Mouse (Mus musculus) intestine, embryonic 15.5 days (tissue): ENCODE data around the gene Ctnnd1. TPM values are rescaled to one million over a fixed set of nuclear protein-coding genes. Genes with fewer than 3 reads are reported as not detected.

Experiments used
- ATAC-seq: fragments of 200-750 bp; cut with Nextera tagmentation; 2 replicates; pipeline ENCODE4 v1.8.0; 2017; ENCODE audit warnings: moderate TSS enrichment, moderate library complexity
- H3K27ac ChIP-seq: fragments of 300-500 bp; sonication (generic); 2 replicates; pipeline ENCODE4 v1.5.1; 2015; ENCODE audit warnings: mild to moderate bottlenecking, inconsistent platforms
- H3K27me3 ChIP-seq: fragments of 300-500 bp; sonication (generic); replicated peaks from 2 replicates; pipeline ENCODE4 v1.6.1; 2015; ENCODE audit warnings: inconsistent platforms
- H3K36me3 ChIP-seq: fragments of 300-500 bp; sonication (generic); 2 replicates; pipeline ENCODE4 v1.6.1; 2015; ENCODE audit warnings: inconsistent platforms
- H3K4me1 ChIP-seq: fragments of 300-500 bp; sonication (generic); replicated peaks from 2 replicates; pipeline ENCODE4 v1.6.1; 2015; ENCODE audit warnings: inconsistent platforms
- H3K4me2 ChIP-seq: fragments of 300-500 bp; sonication (generic); replicated peaks from 2 replicates; pipeline ENCODE4 v1.6.1; 2015; ENCODE audit warnings: mild to moderate bottlenecking, inconsistent platforms
- H3K4me3 ChIP-seq: fragments of 300-500 bp; sonication (generic); replicated peaks from 2 replicates; pipeline ENCODE4 v1.5.1; 2015; ENCODE audit warnings: inconsistent platforms
- H3K9ac ChIP-seq: fragments of 300-500 bp; sonication (generic); 2 replicates; pipeline ENCODE4 v1.6.1; 2015; ENCODE audit warnings: inconsistent platforms
- H3K9me3 ChIP-seq: fragments of 300-500 bp; sonication (generic); 2 replicates; pipeline ENCODE4 v1.6.1; 2016; ENCODE audit warnings: inconsistent platforms
- WGBS: fragments of 180-500 bp; shearing (Covaris S2); methylation state at CpG from one replicate; pipeline ENCODE4 v1.1.7; 2015; 5-methylcytosine and 5-hydroxymethylcytosine counted together
- polyA plus RNA-seq: library from polyadenylated mRNA; unstranded; fragments of >200 nt; fragmentation: Nextera tagmentation; extraction: Ambion mirVana; gene quantifications from 2 replicates; pipeline ENCODE4 v1.2.1, GENCODE M21; 2015

Ctnnd1 gene
- polyA plus RNA-seq, 1 experiment from 2014 or later, result 64.4 TPM

DNA sequence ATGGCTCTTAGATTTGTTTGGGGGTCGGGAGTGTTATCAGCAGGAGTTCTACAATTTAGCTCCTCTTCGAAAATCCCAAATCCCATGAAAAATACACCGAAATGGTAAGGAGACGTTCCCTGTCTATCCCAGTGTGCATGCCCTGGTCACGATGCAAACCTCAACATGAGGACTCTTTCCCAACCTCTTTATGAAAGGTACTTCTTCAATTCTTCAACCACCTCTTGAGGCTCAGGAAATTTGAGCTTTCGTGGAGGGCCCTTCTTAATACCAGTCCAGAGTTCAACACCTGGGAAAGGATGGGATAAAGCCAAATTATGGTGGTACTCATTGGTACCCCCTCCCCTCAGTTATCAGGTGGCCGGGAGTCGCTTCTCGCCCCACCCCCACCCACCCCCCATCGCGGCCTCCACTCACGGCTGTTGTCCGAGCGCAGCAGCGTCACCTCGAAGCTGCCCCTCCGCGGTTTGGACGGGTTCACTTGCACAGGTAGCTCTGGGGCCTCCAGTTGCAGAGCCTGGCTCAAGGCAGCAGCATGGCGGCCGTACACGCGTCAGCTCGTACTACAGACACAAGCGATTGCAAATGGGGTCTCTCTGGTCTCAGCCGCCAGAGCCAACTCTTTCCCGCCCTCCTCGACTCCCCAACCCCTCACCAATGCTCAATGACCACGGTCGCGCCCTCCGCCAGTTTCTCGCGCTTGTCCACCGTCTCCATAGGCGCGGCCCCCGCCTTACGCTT lies 19.4 kb upstream of the Ctnnd1 start:
- ATAC-seq, result peak; percentile 84
- Histone ChIP-seq H3K4me2 (peak overlapping the region; percentile 57), H3K27ac (peak overlapping the region; percentile 93), H3K9me3 (no peaks in the 10 kb centered on the region), H3K4me1 (peaks cover 7% of the 10 kb centered on the region), H3K4me3 (peak overlapping the region; percentile 87), H3K36me3 (peaks cover 15% of the 10 kb centered on the region), H3K9ac (peak overlapping the region; percentile 89), H3K27me3 (no peaks in the 10 kb centered on the region)
- WGBS, result 3% methylated on average over 39 of the region's 39 CpGs

DNA sequence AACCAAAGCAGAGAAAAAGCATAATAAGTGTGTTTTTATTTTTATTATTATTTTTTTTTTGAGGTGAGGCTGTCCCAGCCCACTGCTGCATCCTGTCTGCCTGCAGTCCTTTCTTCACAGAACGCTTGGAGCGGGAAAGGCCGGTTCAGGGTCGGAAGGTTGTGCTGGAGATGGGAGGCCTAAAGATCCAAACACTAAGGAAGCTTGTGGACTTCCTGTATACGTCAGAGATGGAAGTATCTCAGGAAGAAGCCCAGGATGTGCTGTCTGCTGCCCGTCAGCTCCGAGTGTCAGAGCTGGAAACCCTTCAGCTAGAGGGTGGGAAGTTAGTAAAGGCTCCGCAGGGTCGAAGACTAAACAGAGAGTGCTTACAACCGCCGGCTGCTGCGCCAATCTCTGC lies 15.5 kb upstream of the Ctnnd1 start:
- Histone ChIP-seq H3K4me1 (peaks cover 6% of the 10 kb centered on the region), H3K4me2 (no peak overlapping the region), H3K27ac (no peak overlapping the region), H3K27me3 (no peaks in the 10 kb centered on the region), H3K9me3 (no peaks in the 10 kb centered on the region), H3K9ac (no peak overlapping the region), H3K4me3 (no peak overlapping the region), H3K36me3 (0 out of 2 replicates have a peak, but pooled peaks cover 3% of the 10 kb centered on the region)
- 52% methylated on average over 12 of the region's 12 CpGs for WGBS
- no peak for ATAC-seq

DNA sequence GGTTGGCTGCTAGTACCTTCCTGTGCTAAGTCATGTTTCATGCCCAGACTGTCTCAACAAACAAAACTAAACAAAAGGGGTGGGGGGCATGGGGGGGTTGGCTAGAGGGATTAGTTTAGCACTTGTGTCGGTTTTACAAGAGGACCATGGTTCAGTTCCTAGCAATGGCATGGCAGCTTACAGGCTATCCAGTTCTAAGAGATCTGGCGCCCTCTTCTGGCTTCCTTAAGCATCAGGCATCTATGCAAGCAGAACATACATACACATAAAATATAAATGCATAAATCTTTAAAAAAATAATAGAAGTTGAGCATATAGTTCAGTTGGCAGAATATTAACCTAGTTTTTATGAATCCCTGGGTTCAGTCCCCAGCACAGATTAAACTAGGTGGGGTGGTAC lies 12.3 kb upstream of the Ctnnd1 start:
- Histone ChIP-seq H3K27ac (no peak overlapping the region), H3K9me3 (no peaks in the 10 kb centered on the region), H3K36me3 (no peaks in the 10 kb centered on the region), H3K4me1 (no peaks in the 10 kb centered on the region), H3K9ac (no peak overlapping the region), H3K4me3 (no peak overlapping the region), H3K4me2 (no peak overlapping the region), H3K27me3 (no peaks in the 10 kb centered on the region)
- 35% methylated on average over 2 of the region's 2 CpGs for WGBS
- no peak for ATAC-seq

DNA sequence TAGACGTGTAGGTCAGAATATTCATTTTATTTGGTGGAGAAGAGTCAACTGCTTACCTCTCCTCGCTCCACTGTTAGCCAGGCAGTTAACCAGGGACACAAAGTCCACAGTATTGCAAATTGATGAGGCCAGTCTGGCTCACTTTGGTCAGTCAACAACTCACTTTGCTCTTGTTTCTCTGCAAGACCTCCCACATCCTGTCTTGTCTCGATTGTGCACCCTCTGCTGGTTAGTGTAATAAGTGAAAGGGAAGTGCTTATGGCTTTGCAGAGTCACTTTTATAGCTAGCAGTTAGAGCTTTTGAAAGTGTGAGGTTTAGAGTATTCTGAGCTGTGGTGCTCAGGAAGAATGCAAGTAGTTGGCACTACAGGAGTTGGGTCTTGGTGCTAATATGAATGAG lies 9.7 kb upstream of the Ctnnd1 start:
- WGBS, result 57% methylated on average over 3 of the region's 3 CpGs
- Histone ChIP-seq H3K4me1 (no peaks in the 10 kb centered on the region), H3K9me3 (no peaks in the 10 kb centered on the region), H3K27ac (no peak overlapping the region), H3K9ac (no peak overlapping the region), H3K4me3 (no peak overlapping the region), H3K4me2 (no peak overlapping the region), H3K36me3 (no peaks in the 10 kb centered on the region), H3K27me3 (no peaks in the 10 kb centered on the region)
- ATAC-seq, result peak; percentile 73

DNA sequence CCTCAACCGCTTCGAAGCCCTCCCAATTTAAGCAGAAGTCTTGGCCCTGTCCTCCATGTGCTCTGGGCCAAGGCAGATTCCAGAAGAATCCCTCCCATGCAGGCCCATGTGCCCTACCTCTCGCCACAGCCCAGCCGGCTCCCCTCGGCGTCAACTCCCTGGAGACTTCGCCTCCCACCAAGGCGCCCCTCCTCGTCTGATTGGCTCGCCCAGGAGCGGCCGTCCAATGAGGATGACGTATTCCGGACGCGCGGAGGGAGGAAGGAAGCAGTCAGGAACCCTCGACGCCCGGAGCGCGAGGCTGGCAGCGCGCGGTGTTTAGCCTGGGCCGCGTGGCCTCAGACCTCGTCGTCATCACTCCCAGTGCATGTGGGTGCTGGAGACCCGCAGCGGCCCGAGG lies 8.2 kb upstream of the Ctnnd1 start, which contains the start of gene Btbd18:
Gene Btbd18 (plus strand): TSS at position 274 of the 400 bp plus-strand sequence.
- Histone ChIP-seq H3K27me3 (no peaks in the 10 kb centered on the region), H3K27ac (no peak within 1 kb of the TSS), H3K4me1 (no peaks in the 10 kb centered on the region), H3K36me3 (no peaks in the 10 kb centered on the region), H3K4me3 (no peak within 1 kb of the TSS), H3K4me2 (no peak within 1 kb of the TSS), H3K9ac (no peak within 1 kb of the TSS), H3K9me3 (no peaks in the 10 kb centered on the region)
- no peak for ATAC-seq
- WGBS, result 94% methylated on average over 32 of the region's 32 CpGs

DNA sequence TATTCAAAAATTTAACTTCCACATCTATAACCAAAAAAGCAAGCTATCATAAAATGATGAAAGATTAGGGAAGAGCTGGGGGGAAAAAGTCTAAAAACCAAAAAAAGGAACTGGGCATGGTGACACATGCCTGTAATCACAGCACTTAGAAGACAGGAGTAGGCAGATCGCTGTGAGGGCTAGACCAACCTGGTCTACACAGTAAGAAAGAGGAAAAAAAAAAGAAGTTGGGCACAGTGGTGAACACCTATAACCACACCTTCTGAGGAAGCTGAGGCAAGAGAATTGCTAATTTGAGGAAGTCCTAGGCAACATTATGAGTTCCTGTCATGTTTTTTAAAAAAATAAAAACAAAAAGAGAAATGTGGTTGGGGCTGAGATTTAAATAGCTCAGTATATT lies 5.3 kb upstream of the Ctnnd1 start:
- Histone ChIP-seq H3K27ac (no peak overlapping the region), H3K27me3 (no peaks in the 10 kb centered on the region), H3K4me2 (no peak overlapping the region), H3K9me3 (no peaks in the 10 kb centered on the region), H3K4me3 (no peak overlapping the region), H3K4me1 (no peaks in the 10 kb centered on the region), H3K36me3 (no peaks in the 10 kb centered on the region), H3K9ac (no peak overlapping the region)
- no peak for ATAC-seq
- WGBS, result 62% methylated on average over 1 of the region's 1 CpGs

DNA sequence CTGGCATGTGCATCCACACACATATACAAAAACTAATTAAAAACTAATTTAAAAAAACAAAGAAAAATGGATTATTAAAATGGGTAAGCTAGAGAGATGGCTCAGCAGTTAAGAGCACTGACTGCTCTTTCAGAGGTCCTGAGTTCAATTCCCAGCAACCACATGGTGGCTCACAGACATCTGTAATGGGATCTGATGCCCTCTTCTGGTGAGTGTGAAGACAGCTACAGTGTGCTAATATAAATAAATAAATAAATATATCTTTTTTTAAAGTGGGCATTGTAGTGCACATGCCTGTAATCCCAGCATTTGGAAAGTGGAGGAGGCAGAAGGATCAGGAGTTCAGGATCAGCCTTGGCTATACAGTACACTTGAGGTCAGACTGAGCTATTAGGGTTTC lies 2.8 kb upstream of the Ctnnd1 start:
- H3K4me1 ChIP-seq, result no peaks in the 10 kb centered on the region
- no peak overlapping the region for H3K9ac ChIP-seq
- H3K36me3 ChIP-seq, result no peaks in the 10 kb centered on the region
- no peak overlapping the region for H3K4me3 ChIP-seq
- H3K27me3 ChIP-seq, result no peaks in the 10 kb centered on the region
- no peaks in the 10 kb centered on the region for H3K9me3 ChIP-seq
- no peak overlapping the region for H3K27ac ChIP-seq
- no peak overlapping the region for H3K4me2 ChIP-seq
- no peak for ATAC-seq

DNA sequence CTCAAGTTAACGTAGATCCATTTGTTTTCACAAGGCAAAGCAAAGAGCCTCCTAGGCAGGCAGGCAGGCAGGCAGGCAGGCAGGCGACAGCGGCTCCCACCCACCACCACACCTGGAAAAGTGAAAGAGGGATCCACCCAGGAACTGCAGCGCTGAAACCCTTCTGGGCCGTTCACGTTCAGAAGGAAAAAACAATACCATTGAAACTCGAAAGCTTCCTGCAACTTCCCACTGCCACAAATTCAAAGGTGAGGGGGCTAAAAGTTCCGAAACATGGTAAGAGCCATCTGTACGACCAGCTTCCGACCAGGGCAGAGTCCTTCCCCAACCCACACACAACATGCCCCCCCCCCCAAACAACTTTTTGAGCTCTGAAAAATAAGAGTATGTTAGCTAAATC lies 891 bp downstream of the Ctnnd1 start:
- Histone ChIP-seq H3K27ac (peak overlapping the region; percentile 96), H3K4me2 (peak overlapping the region; percentile 53), H3K4me1 (0 out of 2 replicates have a peak, but pooled peaks cover 6% of the 10 kb centered on the region), H3K9me3 (no peaks in the 10 kb centered on the region), H3K36me3 (no peaks in the 10 kb centered on the region), H3K4me3 (peak overlapping the region; percentile 61), H3K9ac (peak overlapping the region; percentile 81), H3K27me3 (no peaks in the 10 kb centered on the region)
- WGBS, result 0% methylated on average over 10 of the region's 10 CpGs
- no peak; the same call in 1 of the 2 replicates for ATAC-seq

DNA sequence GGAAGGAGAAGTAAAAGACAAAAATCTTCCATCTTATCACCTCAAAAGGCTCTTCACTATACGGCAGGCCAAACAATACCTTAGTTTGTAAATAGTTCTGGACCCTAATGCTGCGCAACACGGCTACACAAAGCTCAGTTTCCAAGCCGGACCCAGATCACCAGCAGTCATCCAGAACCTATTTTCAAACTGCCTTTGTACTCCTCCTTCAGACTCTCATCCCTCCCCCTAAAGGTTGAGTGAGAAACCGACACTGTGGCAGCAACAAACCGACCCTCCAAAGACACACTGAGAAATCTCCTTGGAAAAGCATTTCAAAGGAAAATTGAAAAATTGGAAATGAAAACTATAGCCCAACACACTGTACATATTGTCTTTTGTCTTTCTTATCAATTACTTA lies 2.2 kb downstream of the Ctnnd1 start:
- Histone ChIP-seq H3K4me1 (0 out of 2 replicates have a peak, but pooled peaks cover 6% of the 10 kb centered on the region), H3K27me3 (no peaks in the 10 kb centered on the region), H3K36me3 (no peaks in the 10 kb centered on the region), H3K27ac (no peak overlapping the region), H3K4me2 (peak overlapping the region; percentile 53), H3K9ac (peak overlapping the region; percentile 33), H3K9me3 (no peaks in the 10 kb centered on the region), H3K4me3 (peak overlapping the region; percentile 33)
- WGBS, result 12% methylated on average over 6 of the region's 6 CpGs
- no peak for ATAC-seq

DNA sequence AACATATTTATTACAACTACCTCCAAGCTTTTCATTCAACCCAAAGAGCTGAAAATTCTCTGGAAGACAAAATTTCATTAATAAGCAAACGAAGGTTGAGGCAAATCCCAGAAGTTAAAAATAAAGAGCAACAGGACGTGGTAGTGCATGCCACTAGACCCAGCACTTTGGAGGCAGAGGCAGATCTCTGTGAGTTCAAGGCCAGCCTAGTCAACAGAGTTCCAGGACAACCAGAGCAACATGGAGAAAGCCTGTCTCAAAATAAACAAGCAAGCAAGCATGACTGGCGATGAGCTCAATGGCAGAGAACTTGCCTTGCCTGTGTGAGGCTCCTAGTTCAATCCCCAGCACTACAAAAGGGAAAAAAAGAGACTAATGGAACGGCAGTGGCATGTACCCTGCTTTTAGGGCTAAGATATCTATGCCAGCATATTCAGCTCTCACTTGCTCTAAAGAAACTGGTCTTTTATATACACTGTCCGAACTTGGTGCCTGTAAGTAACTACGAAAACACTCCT lies 3.5 kb downstream of the Ctnnd1 start:
- Histone ChIP-seq H3K9ac (no peak overlapping the region), H3K36me3 (no peaks in the 10 kb centered on the region), H3K4me2 (peak overlapping the region; percentile 53), H3K27me3 (no peaks in the 10 kb centered on the region), H3K4me3 (no peak overlapping the region), H3K4me1 (0 out of 2 replicates have a peak, but pooled peaks cover 9% of the 10 kb centered on the region), H3K9me3 (no peaks in the 10 kb centered on the region), H3K27ac (no peak overlapping the region)
- no peak for ATAC-seq
- 83% methylated on average over 6 of the region's 6 CpGs for WGBS

DNA sequence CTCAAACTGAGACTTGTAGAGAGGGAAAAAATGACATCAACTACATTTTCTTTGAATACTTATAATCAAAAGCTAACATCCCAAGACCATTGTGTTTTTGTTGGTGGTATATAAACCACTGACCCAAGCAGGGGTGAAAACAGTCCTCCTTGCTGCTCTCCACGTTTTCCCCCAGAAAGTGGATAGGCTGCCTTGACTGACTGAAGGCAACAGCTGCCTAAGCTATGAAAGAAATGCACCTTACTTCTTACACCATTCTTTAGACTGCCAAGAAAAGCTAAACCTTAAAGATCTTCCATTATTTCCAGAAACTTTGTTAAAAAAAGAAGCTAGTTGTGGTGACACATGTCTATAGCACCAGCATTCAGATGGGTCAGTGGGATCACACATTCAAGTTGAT lies 4.4 kb downstream of the Ctnnd1 start:
- 72% methylated on average over 1 of the region's 1 CpGs for WGBS
- Histone ChIP-seq H3K36me3 (no peaks in the 10 kb centered on the region), H3K4me2 (no peak overlapping the region), H3K4me3 (no peak overlapping the region), H3K9ac (no peak overlapping the region), H3K9me3 (no peaks in the 10 kb centered on the region), H3K27me3 (no peaks in the 10 kb centered on the region), H3K27ac (no peak overlapping the region), H3K4me1 (0 out of 2 replicates have a peak, but pooled peaks cover 10% of the 10 kb centered on the region)
- no peak for ATAC-seq

DNA sequence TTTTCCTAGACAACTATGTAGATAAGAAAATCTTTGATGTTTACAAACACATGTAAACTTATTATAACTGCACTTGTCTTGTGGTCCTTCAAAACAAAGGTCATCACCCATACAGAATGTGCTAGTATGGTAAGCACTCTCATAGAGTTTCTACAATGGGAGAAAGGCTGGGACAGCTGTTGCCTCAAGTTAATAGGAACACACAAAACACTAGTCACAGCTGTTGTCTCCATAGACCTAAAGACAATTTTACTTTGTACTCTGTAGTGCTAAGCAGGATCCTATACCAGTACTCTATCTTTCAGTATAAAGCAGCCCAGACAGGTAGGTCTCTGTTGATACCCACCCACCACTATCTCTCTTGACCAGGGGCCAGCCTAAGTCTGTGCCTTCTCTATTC lies 9.7 kb downstream of the Ctnnd1 start:
- peaks cover 45% of the 10 kb centered on the region for H3K4me1 ChIP-seq
- ATAC-seq, result no peak

More for the DNA sequence above, 9.7 kb downstream of the Ctnnd1 start:
- H3K9ac ChIP-seq, result no peak overlapping the region
- H3K4me2 ChIP-seq, result no peak overlapping the region
- H3K9me3 ChIP-seq, result no peaks in the 10 kb centered on the region
- no peak overlapping the region for H3K4me3 ChIP-seq
- no peaks in the 10 kb centered on the region for H3K27me3 ChIP-seq
- no peaks in the 10 kb centered on the region for H3K36me3 ChIP-seq
- no peak overlapping the region for H3K27ac ChIP-seq
